Mouse (Mus musculus) gastrocnemius, adult 2 months (tissue): ENCODE data around the gene Mmaa. TPM values are rescaled to one million over a fixed set of nuclear protein-coding genes. Genes with fewer than 3 reads are reported as not detected.
A peak's percentile ranks its signal among the peaks of the same experiment; 100 is the strongest.

Experiments used
- DNase-seq: peaks from one replicate; pipeline ENCODE4 v3.0.0; 2022
- H3K27ac ChIP-seq: fragments of 200-600 bp; 2 replicates; pipeline ENCODE4 v1.8.1; 2022; ENCODE audit warnings: mild to moderate bottlenecking
- H3K4me3 ChIP-seq: fragments of 200-600 bp; 2 replicates; pipeline ENCODE4 v1.8.1; 2022; ENCODE audit warnings: mild to moderate bottlenecking, moderate library complexity
- CTCF ChIP-seq: fragments of 200-600 bp; IDR thresholded peaks from 2 replicates; pipeline ENCODE4 v1.8.1; 2022; ENCODE audit warnings: antibody characterized with exemption, mild to moderate bottlenecking, moderate library complexity
- intact Hi-C: fragments of 180-260 bp; cut with DNase I; formaldehyde crosslinking; loops from one replicate; pipeline ENCODE4 v1.15.1; 2025
- total RNA-seq, 2 experiments: library from RNA; stranded (reverse); gene quantifications; 2 replicates each; pipeline ENCODE4 v1.2.3; 2021

Mmaa gene
- total RNA-seq, 2 experiments from 2014 or later = 14.6 to 25.8 TPM

DNA sequence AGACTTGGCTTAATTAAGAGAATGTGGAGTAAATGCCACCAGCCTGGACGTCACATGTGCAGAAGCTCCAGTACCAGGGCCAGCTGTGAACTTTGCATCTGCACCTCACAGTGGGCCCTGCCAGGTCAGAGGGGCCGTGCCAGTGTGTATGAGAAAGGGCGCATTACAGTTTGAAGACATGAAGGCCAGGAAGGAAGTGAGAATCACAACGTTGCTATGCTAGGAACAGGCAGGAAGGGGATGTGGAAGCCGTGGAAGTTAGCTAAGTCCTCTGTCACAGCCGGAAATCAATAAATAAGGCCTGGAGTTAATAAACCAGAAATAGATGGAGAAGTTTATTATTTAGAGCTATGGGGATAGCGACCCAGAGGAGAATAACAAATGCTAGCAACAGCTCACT is 28.4 kb upstream of the Mmaa start:
- peak overlapping the region; percentile 32 for H3K27ac ChIP-seq
- no peak for TF ChIP-seq CTCF
- H3K4me3 ChIP-seq = 0 out of 2 replicates have a peak overlapping the region, but pooled peaks have one; percentile 17
- no peak for DNase-seq
- intact Hi-C loops = no loop called here

DNA sequence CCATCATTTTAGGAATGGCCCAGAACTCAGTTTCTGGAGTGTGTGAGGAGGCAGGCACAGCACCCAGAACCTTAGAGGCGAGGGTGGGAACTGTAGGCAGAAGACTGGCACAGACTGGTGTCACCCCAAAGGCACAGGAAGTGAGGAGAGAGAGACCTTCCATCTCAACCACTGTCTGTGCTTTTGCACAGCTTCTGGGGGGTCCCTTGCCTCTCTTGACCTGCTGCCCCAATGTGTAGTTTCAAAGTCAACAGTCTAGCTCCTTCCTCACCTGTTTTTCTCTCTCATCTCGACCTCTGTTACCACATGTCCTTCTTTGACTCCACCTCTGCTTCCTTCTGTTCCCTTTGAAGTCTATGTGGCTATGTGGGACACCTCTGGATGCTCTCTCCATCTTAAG is 16.1 kb upstream of the Mmaa start:
- intact Hi-C loops = no loop called here
- H3K4me3 ChIP-seq = no peak overlapping the region
- H3K27ac ChIP-seq = no peak overlapping the region
- DNase-seq = no peak
- no peak for TF ChIP-seq CTCF

DNA sequence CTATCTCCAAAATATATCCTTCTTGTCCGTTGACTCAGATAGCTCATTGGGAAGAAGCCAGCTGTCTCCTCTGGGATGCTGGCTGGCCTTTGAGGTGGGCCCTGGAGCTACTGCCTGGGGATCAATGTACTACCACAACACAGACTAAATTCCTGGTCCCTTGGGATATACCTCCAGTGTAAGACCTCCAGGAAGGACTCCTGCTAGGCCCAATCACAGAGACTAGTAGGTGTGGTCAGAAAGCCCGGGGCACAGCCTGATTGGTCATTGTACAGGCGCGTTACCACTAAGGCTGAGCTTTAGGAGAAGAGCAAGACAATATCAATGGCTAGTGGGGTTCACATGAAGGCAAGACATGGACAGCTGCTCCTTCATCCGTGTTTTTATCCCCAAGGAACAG is 11.2 kb upstream of the Mmaa start:
- DNase-seq = no peak
- intact Hi-C loops = no loop called here
- Histone ChIP-seq H3K4me3 (no peak overlapping the region), H3K27ac (no peak overlapping the region)
- no peak for TF ChIP-seq CTCF

DNA sequence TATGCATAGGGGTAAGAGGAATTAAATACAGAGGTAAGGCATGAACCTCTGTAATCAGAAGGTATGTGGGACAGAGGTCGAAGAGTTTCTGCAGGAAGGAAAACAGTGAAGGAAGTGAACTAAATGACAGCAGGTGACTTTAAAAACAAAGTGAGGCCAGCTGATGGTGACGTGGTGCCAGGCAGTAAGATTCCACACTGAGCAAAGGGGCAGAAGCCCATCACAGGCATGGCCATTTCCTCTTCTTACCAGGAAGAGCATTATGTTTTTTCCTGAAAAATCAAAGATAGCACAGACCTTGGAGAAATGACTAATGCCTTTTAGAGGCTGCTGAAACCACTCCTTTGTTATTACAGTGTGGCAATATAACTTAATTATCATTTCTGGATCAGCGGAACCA is 6.8 kb upstream of the Mmaa start:
- TF ChIP-seq CTCF = no peak
- no peak overlapping the region for H3K4me3 ChIP-seq
- H3K27ac ChIP-seq = no peak overlapping the region
- intact Hi-C loops = no loop called here
- DNase-seq = no peak

DNA sequence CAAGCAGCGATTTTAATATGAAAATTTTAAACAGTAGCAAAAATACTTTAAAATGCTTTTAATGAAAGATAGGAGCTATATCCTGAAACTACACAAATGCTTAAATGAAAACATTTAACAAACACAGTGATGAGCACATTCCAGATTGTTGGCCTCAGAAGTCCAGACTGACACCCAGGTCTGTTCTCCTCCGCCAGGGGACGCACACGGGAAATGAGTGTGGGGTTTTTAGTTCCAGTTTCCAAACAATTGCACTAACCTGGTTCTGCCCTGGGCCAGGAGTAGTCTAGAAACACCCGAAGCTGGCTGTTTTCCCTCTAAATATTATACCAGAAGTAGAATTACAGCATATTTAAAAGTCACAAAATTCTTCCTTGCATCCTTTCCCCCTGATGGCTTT is 5.0 kb upstream of the Mmaa start:
- peak; percentile 30 for DNase-seq
- peak; percentile 62 for TF ChIP-seq CTCF
- intact Hi-C loops = no loop called here
- no peak overlapping the region for H3K4me3 ChIP-seq
- no peak overlapping the region for H3K27ac ChIP-seq

DNA sequence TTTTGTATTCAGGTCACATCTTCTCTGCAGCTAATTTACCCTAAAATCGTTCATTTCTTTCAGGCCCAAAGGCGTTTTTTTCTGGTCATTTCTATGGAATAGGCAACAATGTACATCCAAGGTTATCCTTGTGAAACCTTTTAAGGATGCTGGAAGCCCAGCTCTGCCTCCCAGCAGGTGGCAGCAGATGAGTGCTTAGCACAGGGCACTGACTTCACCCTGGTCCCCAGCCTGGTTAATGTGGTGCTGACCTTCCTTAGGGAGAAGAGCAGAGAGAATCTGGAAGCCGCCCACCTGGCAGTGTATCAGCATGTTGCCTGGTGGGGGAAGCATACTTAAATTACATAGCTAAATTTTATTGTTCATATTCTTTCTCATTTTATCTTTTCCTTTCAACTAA is 3.0 kb upstream of the Mmaa start:
- TF ChIP-seq CTCF = peak; percentile 94
- H3K27ac ChIP-seq = no peak overlapping the region
- H3K4me3 ChIP-seq = no peak overlapping the region
- intact Hi-C loops = loop anchor here (1.0 to 2.0 kb wide), 3 partner anchors 192 to 413 kb away; partner anchors contain the start of genes Abce1 and Anapc10
- peak; percentile 82 for DNase-seq

DNA sequence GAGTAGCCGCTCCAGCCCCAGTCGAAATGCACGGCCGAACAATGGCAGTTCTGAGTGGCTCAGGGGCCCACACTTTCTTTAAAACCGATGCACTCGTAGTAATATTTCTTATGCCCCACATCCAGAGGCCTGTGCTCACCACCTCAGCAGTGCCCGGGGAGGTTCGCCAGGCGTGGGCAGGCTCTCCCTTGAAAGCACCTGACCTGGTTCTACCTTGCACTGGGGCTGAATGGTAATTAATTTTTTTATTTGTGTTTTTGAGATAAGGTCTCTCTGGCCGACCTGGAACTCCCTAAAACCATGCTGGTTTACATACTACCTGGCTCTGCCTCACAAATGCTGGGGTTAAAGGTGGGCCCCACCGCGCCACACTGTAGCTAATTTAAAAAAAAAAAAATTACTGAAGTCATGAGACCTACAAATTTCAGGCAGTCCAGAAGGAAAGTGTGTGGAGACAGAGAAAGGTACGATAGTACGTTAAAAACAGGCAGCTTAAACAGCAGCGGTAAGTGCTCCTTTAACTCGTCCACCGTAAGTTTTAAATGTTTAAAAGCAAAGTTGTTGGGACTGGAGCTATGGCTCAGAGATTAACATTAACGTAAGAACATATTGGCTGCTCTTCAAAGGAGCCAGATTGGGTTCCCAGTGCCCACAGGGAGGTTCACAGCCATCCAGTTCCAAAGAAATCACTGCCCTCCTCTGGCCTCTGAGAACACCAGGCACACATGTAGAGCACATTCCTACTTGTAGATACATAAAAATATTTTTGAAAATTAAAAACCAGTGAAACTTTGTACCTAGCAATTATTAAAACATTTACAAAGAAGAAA is 754 bp upstream of the Mmaa start:
- Histone ChIP-seq H3K4me3 (peak overlapping the region; percentile 95), H3K27ac (peak overlapping the region; percentile 95)
- intact Hi-C loops = loop anchor here (2.0 kb wide), 3 partner anchors 103 to 415 kb away; partner anchors contain the start of genes Abce1, Anapc10, Otud4 and Smad1
- DNase-seq = no peak
- TF ChIP-seq CTCF = no peak

- intact Hi-C loops = loop anchor here (2.0 to 5.0 kb wide), 3 partner anchors 105 to 345 kb away; partner anchors contain the start of genes Otud4, Smad1 and Zfp827
- H3K4me3 ChIP-seq = peak overlapping the region; percentile 95
- peak overlapping the region; percentile 95 for H3K27ac ChIP-seq
- no peak for DNase-seq
- TF ChIP-seq CTCF = no peak
Observed at GRCm38 (mm10) chr8:79293841-79294240, 896 bp downstream of the Mmaa start.

GRCm38 (mm10) chr8:79292712-79293264 is 1.9 kb downstream of the Mmaa start:
- intact Hi-C loops = loop anchor here (5.0 kb wide), 1 partner anchor 265 kb away; the partner anchor contains the start of gene Zfp827
- no peak for TF ChIP-seq CTCF
- DNase-seq = no peak
- Histone ChIP-seq H3K4me3 (peak overlapping the region; percentile 95; the same call in 1 of the 2 replicates), H3K27ac (peak overlapping the region; percentile 95; the same call in 1 of the 2 replicates)

DNA sequence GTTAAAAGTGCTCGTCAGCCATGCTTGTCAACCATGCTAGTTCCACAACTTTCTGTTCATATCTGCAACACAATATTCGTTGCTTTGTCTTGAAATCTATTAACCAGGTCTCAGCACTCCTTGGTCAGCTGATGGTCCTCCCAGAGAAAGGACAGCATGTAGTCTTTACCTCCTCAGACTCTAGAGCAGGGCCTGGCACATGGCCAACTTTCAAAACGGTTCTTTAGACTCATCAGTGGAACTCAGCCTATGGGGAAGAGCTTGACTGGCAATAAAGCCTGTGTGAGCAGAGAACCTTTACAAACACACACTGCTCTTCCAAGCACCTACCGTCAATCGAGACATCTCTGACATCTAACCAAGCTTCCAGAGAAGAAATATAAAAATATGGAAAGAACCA is 5.1 kb downstream of the Mmaa start:
- TF ChIP-seq CTCF = no peak
- intact Hi-C loops = no loop called here
- Histone ChIP-seq H3K27ac (no peak overlapping the region), H3K4me3 (no peak overlapping the region)
- DNase-seq = no peak

DNA sequence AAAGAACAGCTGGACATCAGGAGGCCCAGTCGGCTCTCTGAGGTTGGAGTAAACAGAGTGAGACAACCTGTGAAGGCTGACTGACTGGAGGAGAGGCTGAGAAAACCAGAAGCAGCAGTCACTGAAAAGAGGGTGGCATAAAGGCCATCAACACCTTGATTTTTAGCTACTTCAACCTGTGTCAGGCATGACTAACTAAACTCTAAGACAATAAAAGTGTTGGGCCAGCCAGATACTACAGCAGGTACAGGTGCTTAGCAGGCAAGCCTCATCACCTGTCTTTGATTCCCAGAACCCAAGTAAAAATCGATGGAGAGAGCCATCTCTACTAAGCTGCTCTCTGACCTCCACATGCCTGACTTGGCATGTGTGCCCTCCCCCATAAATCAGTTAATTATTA is 6.1 kb downstream of the Mmaa start:
- TF ChIP-seq CTCF = no peak
- no peak overlapping the region for H3K27ac ChIP-seq
- no peak overlapping the region for H3K4me3 ChIP-seq
- DNase-seq = no peak
- intact Hi-C loops = no loop called here

DNA sequence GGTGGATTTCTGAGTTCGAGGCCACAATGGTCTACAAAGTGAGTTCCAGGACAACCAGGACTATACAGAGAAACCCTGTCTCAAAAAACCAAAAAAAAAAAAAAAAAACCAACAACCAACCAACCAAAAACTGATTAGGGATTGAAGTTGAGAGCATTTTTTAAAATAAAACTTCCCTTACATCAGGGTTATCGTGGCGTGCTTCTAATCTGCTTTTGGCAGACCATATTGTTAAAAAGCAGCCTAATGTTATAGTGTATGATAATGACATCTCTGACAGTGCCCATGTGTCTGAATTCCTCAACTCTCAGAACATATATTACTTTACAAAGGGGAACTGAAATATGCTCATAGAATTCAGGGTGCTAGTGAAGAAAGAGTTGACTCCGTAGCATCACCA is 6.5 kb downstream of the Mmaa start:
- Histone ChIP-seq H3K4me3 (no peak overlapping the region), H3K27ac (no peak overlapping the region)
- intact Hi-C loops = no loop called here
- no peak for DNase-seq
- TF ChIP-seq CTCF = no peak

DNA sequence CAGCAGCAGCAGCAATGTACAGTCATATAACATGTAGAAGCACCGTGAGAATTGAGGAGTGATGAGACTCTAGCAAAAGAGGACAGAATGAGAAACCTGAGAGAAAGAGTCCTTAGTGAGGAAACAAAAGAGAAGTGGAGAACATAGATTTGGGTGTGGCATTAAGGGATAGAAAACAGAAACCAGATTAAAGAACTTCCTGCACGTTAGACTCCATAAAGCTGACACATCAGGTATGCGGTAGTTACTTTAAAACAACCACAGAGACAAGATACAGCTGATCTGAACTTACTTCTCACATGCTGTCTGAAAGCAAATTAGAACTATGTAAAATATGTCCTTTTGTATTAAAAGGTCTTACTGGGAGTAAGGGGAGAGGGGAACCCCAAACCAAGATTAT is 8.3 kb downstream of the Mmaa start:
- TF ChIP-seq CTCF = no peak
- intact Hi-C loops = no loop called here
- Histone ChIP-seq H3K27ac (no peak overlapping the region), H3K4me3 (no peak overlapping the region)
- DNase-seq = no peak

DNA sequence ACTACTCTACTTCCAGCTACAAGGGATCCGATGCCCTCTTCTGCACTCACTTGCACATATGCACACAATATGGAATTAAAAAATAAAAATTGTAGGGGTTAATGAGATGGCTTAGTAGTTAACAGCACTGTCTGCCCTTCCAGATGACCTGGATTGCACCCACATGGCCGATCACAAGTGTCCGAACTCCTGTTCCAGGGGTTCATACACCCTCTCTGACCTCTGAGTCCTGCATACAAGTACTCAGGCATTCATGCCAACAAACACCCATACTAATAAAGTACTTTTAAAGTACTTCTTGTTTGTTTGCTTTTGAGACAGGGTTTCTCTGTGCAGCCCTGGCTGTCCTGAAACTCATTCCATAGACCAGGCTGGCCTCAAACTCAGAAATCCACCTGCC is 10.1 kb downstream of the Mmaa start:
- H3K4me3 ChIP-seq = no peak overlapping the region
- no peak for DNase-seq
- intact Hi-C loops = no loop called here
- H3K27ac ChIP-seq = no peak overlapping the region
- no peak for TF ChIP-seq CTCF
